Mouse (Mus musculus) midbrain, postnatal 0 days (tissue): ENCODE results near the gene Ndufa8. TPM values are rescaled to one million over a fixed set of nuclear protein-coding genes. Genes with fewer than 3 reads are reported as not detected.

ENCODE experiments used
- ATAC-seq: fragments of 200-750 bp; cut with Nextera tagmentation; 2 replicates; pipeline ENCODE4 v1.8.0; 2017; ENCODE audit warnings: moderate number of reproducible peaks, mild to moderate bottlenecking, moderate TSS enrichment, moderate library complexity; ENCODE audit not compliant: low FRiP score
- DNase-seq: peaks from one replicate; pipeline ENCODE4 v3.0.0-alpha.2; 2015; ENCODE audit warnings: low spot score
- H3K27ac ChIP-seq: fragments of 300-500 bp; sonication (generic); 2 replicates; pipeline ENCODE4 v1.5.1; 2014; ENCODE audit warnings: low read depth, mild to moderate bottlenecking, low read length, mixed read lengths
- H3K27me3 ChIP-seq: fragments of 300-500 bp; sonication (generic); 2 replicates; pipeline ENCODE4 v1.6.1; 2014; ENCODE audit warnings: low read length, control low read depth, mixed read lengths; ENCODE audit not compliant: insufficient read depth
- H3K36me3 ChIP-seq: fragments of 300-500 bp; sonication (generic); 2 replicates; pipeline ENCODE4 v1.6.1; 2014; ENCODE audit warnings: low read length, control low read depth, mixed read lengths; ENCODE audit not compliant: insufficient read depth
- H3K4me1 ChIP-seq: fragments of 300-500 bp; sonication (generic); 2 replicates; pipeline ENCODE4 v1.6.1; 2014; ENCODE audit warnings: mild to moderate bottlenecking, control low read depth, antibody characterized with exemption, low read length, mixed read lengths; ENCODE audit not compliant: insufficient read depth
- H3K4me2 ChIP-seq: fragments of 300-500 bp; sonication (generic); 2 replicates; pipeline ENCODE4 v1.6.1; 2014; ENCODE audit warnings: low read depth, mild to moderate bottlenecking, low read length, mixed read lengths; ENCODE audit not compliant: poor library complexity, severe bottlenecking
- H3K4me3 ChIP-seq: fragments of 300-500 bp; sonication (generic); 2 replicates; pipeline ENCODE4 v1.5.1; 2014; ENCODE audit warnings: low read depth, mild to moderate bottlenecking, low read length, moderate library complexity
- H3K9ac ChIP-seq: fragments of 300-500 bp; sonication (generic); replicated peaks from 2 replicates; pipeline ENCODE4 v1.6.1; 2014; ENCODE audit warnings: mild to moderate bottlenecking, low read length, moderate library complexity, mixed read lengths; ENCODE audit not compliant: poor library complexity, severe bottlenecking
- H3K9me3 ChIP-seq: fragments of 300-500 bp; sonication (generic); 2 replicates; pipeline ENCODE4 v1.6.1; 2016; ENCODE audit warnings: low read length, control low read depth
- CTCF ChIP-seq: IDR thresholded peaks from 2 replicates; pipeline ENCODE4 v1.5.1; 2016; ENCODE audit warnings: antibody characterized with exemption, mild to moderate bottlenecking
- WGBS: fragments of 180-500 bp; shearing (Covaris S2); extraction: QIAGEN DNeasy Blood & Tissue Kit; methylation state at CpG from one replicate; pipeline ENCODE4 v1.1.7; 2014; 5-methylcytosine and 5-hydroxymethylcytosine counted together
- polyA plus RNA-seq: library from polyadenylated mRNA; unstranded; fragments of >200 nt; fragmentation: Nextera tagmentation; extraction: Ambion mirVana; gene quantifications from 2 replicates; pipeline ENCODE4 v1.2.1, GENCODE M21; 2015
- total RNA-seq: library from RNA; depleted of rRNA; stranded (reverse); fragments of >200 nt; gene quantifications from 2 replicates; pipeline ENCODE4 v1.2.3, GENCODE M21; 2014; rRNA removed

Ndufa8 gene
- total and polyA plus RNA-seq, 2 experiments from 2014 or later = 95.2 to 339 TPM

DNA sequence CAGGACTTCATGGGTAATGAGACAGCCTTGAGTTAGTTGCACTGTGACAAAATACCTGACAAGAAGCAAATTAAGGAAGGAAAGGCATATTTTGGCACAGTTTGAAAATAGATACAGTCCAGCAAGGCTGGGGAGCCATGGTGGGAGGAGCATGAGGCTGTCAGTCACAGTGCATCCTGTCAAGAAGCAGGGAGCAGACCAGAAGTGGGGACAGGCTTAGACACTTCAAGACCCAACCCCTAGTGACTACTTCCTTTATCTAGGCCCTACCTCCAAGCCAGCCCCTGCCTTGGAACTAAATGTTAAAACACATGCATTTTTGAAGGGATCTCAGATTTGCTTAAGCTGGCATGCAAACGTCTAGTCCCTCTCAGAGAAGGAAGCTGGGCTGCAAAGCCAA, 48.8 kb downstream of the Ndufa8 start:
- ATAC-seq = no peak
- TF ChIP-seq CTCF = no peak
- no peaks in the 10 kb centered on the region for H3K9me3 ChIP-seq
- H3K27me3 ChIP-seq = no peaks in the 10 kb centered on the region
- WGBS = 38% methylated on average over 1 of the region's 1 CpGs
- no peak overlapping the region for H3K4me3 ChIP-seq
- H3K27ac ChIP-seq = no peak overlapping the region
- no peaks in the 10 kb centered on the region for H3K36me3 ChIP-seq
- H3K4me2 ChIP-seq = no peak overlapping the region
- no peak for DNase-seq
- no peak overlapping the region for H3K9ac ChIP-seq
- H3K4me1 ChIP-seq = no peaks in the 10 kb centered on the region

DNA sequence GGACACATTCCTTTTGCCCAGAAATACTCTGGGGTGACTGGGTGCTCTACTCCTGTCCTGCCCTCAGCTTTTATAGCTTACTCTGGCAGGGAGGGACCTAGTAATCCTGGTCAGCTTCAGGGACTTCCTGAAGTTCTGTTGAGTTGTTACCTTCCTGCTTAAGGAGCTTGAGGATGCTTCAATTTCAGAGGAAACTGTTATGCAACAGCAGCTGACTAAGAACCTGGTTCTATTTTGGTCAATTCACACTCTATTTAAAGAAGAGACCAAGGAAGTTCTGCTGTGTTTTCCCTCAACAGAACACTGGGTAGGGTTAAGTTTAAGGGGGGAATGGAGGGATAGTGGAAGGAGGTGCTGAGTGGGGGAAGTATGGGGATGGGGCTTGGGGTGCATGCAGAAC, 50.0 kb downstream of the Ndufa8 start:
- DNase-seq (no peak), ATAC-seq (no peak)
- no peak overlapping the region for H3K27ac ChIP-seq
- no peak for TF ChIP-seq CTCF
- no peak overlapping the region for H3K4me2 ChIP-seq
- H3K4me1 ChIP-seq = no peaks in the 10 kb centered on the region
- H3K36me3 ChIP-seq = no peaks in the 10 kb centered on the region
- H3K9me3 ChIP-seq = no peaks in the 10 kb centered on the region
- no peaks in the 10 kb centered on the region for H3K27me3 ChIP-seq
- H3K4me3 ChIP-seq = no peak overlapping the region
- H3K9ac ChIP-seq = no peak overlapping the region

DNA sequence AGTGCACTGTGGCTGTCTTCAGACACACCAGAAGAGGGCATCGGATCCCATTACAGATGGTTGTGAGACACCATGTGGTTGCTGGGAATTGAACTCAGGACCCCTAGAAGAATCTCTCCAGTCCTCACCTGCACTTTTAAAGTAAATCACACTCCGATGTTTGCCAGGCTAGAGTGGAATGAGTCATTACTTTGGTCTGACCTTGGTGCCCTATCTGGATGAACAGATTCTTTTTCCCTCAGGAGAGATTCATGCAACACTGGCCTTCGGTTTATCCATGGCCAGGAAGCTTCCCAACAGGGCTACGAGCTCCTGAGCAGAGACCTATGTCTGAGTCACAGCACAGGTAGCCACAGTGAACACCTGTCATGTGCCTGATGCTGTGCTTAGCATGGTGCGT, 50.8 kb downstream of the Ndufa8 start:
- Histone ChIP-seq H3K4me3 (no peak overlapping the region), H3K9ac (no peak overlapping the region), H3K36me3 (no peaks in the 10 kb centered on the region), H3K4me2 (no peak overlapping the region), H3K27me3 (no peaks in the 10 kb centered on the region), H3K27ac (no peak overlapping the region), H3K4me1 (no peaks in the 10 kb centered on the region), H3K9me3 (no peaks in the 10 kb centered on the region)
- ATAC-seq (no peak), DNase-seq (no peak)
- TF ChIP-seq CTCF = no peak
- 91% methylated on average over 5 of the region's 5 CpGs for WGBS

DNA sequence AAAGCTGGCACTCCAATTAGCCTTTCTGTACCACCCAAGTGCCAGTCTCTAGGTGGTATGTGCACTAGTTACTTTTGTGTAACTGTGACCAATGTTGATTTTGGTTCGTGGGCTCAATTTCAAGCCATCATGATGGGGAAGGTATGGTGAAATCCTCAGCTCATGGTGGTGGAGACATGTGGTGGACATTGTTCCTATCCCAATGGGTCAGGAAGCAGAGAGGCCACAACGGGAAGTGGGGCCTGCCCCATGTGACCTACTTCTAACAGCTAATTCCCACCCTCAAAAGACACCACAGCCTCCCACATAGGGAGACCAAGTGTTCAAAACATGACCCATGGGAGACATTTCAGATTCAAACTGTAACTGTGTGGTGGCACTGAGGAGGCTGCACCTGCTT, 52.5 kb downstream of the Ndufa8 start:
- Histone ChIP-seq H3K4me3 (no peak overlapping the region), H3K9me3 (no peaks in the 10 kb centered on the region), H3K27ac (no peak overlapping the region), H3K9ac (no peak overlapping the region), H3K27me3 (no peaks in the 10 kb centered on the region), H3K4me2 (no peak overlapping the region), H3K4me1 (no peaks in the 10 kb centered on the region), H3K36me3 (no peaks in the 10 kb centered on the region)
- TF ChIP-seq CTCF = no peak
- DNase-seq (no peak), ATAC-seq (no peak)
- 78% methylated on average over 2 of the region's 2 CpGs for WGBS

DNA sequence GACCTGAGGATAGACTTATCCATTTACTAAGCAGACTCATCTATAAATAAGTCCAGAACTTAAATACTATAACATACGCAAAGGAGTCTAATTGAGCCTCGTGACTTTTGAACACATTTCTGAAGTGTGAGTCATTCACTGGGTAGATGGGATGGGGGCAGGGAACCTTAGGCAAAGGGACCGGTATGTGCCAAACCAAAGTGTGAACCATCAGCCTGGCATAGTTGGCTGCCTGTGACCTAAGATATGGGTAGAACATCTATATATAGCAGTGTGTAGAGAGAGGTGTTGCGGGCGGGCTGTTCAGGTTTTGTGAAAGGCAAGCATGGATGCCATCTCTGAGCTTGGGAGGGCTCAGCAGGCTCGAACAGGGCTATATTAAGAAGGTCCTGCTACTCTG, 54.9 kb downstream of the Ndufa8 start:
- Histone ChIP-seq H3K36me3 (no peaks in the 10 kb centered on the region), H3K27ac (no peak overlapping the region), H3K27me3 (no peaks in the 10 kb centered on the region), H3K4me3 (no peak overlapping the region), H3K9me3 (no peaks in the 10 kb centered on the region), H3K4me2 (no peak overlapping the region), H3K4me1 (no peaks in the 10 kb centered on the region), H3K9ac (no peak overlapping the region)
- 87% methylated on average over 6 of the region's 6 CpGs for WGBS
- no peak for DNase-seq
- no peak for TF ChIP-seq CTCF
- no peak for ATAC-seq

DNA sequence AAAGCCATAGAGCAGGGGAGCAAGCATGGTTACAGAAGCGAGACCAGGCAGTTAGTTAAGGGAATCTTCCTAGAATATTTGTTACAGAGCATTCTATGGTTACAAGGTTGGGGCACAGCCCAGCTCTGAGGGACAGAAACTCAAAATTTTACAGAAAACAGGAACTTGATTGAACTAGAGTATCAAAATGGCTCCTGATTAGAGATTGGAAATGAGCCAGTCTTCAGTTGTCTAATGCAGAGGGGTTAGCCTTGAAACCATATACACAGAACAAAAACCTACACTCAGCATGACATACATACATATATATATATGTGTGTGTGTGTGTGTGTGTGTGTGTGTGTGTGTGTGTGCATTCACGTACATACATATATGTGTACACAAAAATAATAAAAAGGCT, 55.7 kb downstream of the Ndufa8 start:
- Histone ChIP-seq H3K4me1 (no peaks in the 10 kb centered on the region), H3K4me3 (no peak overlapping the region), H3K27me3 (no peaks in the 10 kb centered on the region), H3K9me3 (no peaks in the 10 kb centered on the region), H3K36me3 (no peaks in the 10 kb centered on the region), H3K4me2 (no peak overlapping the region), H3K9ac (no peak overlapping the region), H3K27ac (no peak overlapping the region)
- no peak for ATAC-seq
- DNase-seq = no peak
- TF ChIP-seq CTCF = no peak
- 85% methylated on average over 2 of the region's 2 CpGs for WGBS

DNA sequence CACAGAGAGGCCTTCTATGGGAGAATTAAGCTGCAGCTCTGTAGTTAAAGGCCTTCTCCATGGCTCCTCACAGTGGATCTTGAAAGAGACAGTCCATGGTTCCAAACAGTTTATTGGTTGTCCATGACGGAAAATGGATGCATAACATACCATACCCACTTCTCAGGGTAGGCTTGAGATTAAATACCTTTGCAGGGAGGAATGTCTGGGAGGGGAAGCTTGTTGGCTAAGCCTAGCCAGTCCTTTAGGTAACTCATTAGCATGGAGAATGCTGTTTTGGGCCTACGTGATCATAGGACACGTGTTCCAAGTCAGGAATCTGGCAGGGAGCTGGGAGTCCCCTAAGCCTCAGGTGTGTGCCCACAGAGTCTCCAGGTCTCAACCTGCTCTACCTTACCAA, 56.9 kb downstream of the Ndufa8 start:
- H3K27ac ChIP-seq = no peak overlapping the region
- no peak overlapping the region for H3K9ac ChIP-seq
- ATAC-seq (no peak), DNase-seq (no peak)
- no peak overlapping the region for H3K4me3 ChIP-seq
- TF ChIP-seq CTCF = no peak
- H3K36me3 ChIP-seq = no peaks in the 10 kb centered on the region
- no peaks in the 10 kb centered on the region for H3K9me3 ChIP-seq
- WGBS = 87% methylated on average over 3 of the region's 3 CpGs
- no peaks in the 10 kb centered on the region for H3K4me1 ChIP-seq
- peaks cover 4% of the 10 kb centered on the region; the same call in 1 of the 2 replicates for H3K27me3 ChIP-seq
- no peak overlapping the region for H3K4me2 ChIP-seq

Other genes with a start within 250 kb of the Ndufa8 start
- 10.7 and 15.8 TPM in 2 replicates for gene Ttll11, start 69.5 kb downstream of the Ndufa8 start, total RNA-seq
- gene Ttll11, start 69.5 kb downstream of the Ndufa8 start, polyA plus RNA-seq = 5.3 and 7.8 TPM in 2 replicates
- gene Morn5, start 52 bp upstream of the Ndufa8 start, total RNA-seq = 1.4 and 3.8 TPM in 2 replicates
- 2.1 and 3.5 TPM in 2 replicates for gene Morn5, start 52 bp upstream of the Ndufa8 start, polyA plus RNA-seq
- 0.60 and 1.9 TPM in 2 replicates for gene Lhx6, start 56.0 kb upstream of the Ndufa8 start, total RNA-seq
- gene Lhx6, start 56.0 kb upstream of the Ndufa8 start, polyA plus RNA-seq = 1.6 and 2.5 TPM in 2 replicates
- gene Mrrf, start 87.0 kb upstream of the Ndufa8 start, total RNA-seq = 12.2 and 13.7 TPM in 2 replicates
- 16.7 and 16.8 TPM in 2 replicates for gene Mrrf, start 87.0 kb upstream of the Ndufa8 start, polyA plus RNA-seq
- gene Rbm18, start 87.4 kb upstream of the Ndufa8 start, total RNA-seq = 56.6 and 59.0 TPM in 2 replicates
- gene Rbm18, start 87.4 kb upstream of the Ndufa8 start, polyA plus RNA-seq = 99.6 and 102 TPM in 2 replicates
- 10.5 and 11.4 TPM in 2 replicates for gene Ptgs1, start 181.0 kb upstream of the Ndufa8 start, total RNA-seq
- 6.6 and 8.0 TPM in 2 replicates for gene Ptgs1, start 181.0 kb upstream of the Ndufa8 start, polyA plus RNA-seq